Mouse (Mus musculus): ENCODE results near the gene Tprn. TPM values are rescaled to one million over a fixed set of nuclear protein-coding genes. Genes with fewer than 3 reads are reported as not detected.

Tprn gene
- polyA plus RNA-seq, 1 experiment from 2014 or later: 7.3 TPM

Other genes with a start within 250 kb of the Tprn start
- 68.0 and 81.2 TPM in 2 replicates for gene Nsmf, start 208.3 kb upstream of the Tprn start, polyA plus RNA-seq (2014; fragmentation: Nextera tagmentation; extraction: Ambion mirVana)
- gene Entpd8, start 182.3 kb upstream of the Tprn start, polyA plus RNA-seq (2014; fragmentation: Nextera tagmentation; extraction: Ambion mirVana): not detected in 2 replicates
- gene Noxa1, start 167.5 kb upstream of the Tprn start, polyA plus RNA-seq (2014; fragmentation: Nextera tagmentation; extraction: Ambion mirVana): 0.31 TPM in 1 of 2 replicates, not detected in the other
- 63.6 and 72.1 TPM in 2 replicates for gene Nrarp, start 81.9 kb upstream of the Tprn start, polyA plus RNA-seq (2014; fragmentation: Nextera tagmentation; extraction: Ambion mirVana)
- 1.3 and 1.5 TPM in 2 replicates for gene Tor4a, start 65.7 kb upstream of the Tprn start, polyA plus RNA-seq (2014; fragmentation: Nextera tagmentation; extraction: Ambion mirVana)
- gene Nelfb, start 51.1 kb upstream of the Tprn start, polyA plus RNA-seq (2014; fragmentation: Nextera tagmentation; extraction: Ambion mirVana): 110 TPM in 2 replicates
- gene Stpg3, start 48.0 kb upstream of the Tprn start, polyA plus RNA-seq (2014; fragmentation: Nextera tagmentation; extraction: Ambion mirVana): not detected in 2 replicates
- 0.88 and 1.3 TPM in 2 replicates for gene Fam166a, start 43.9 kb upstream of the Tprn start, polyA plus RNA-seq (2014; fragmentation: Nextera tagmentation; extraction: Ambion mirVana)
- 615 and 680 TPM in 2 replicates for gene Tubb4b, start 37.9 kb upstream of the Tprn start, polyA plus RNA-seq (2014; fragmentation: Nextera tagmentation; extraction: Ambion mirVana)
- not detected in 2 replicates for gene Slc34a3, start 28.3 kb upstream of the Tprn start, polyA plus RNA-seq (2014; fragmentation: Nextera tagmentation; extraction: Ambion mirVana)
- gene Rnf224, start 25.8 kb upstream of the Tprn start, polyA plus RNA-seq (2014; fragmentation: Nextera tagmentation; extraction: Ambion mirVana): not detected in 2 replicates
- gene Rnf208, start 20.4 kb upstream of the Tprn start, polyA plus RNA-seq (2014; fragmentation: Nextera tagmentation; extraction: Ambion mirVana): 33.0 and 37.6 TPM in 2 replicates
- gene Cysrt1, start 20.2 kb upstream of the Tprn start, polyA plus RNA-seq (2014; fragmentation: Nextera tagmentation; extraction: Ambion mirVana): not detected in 2 replicates
- gene AL732309.1, start 15.8 kb upstream of the Tprn start, polyA plus RNA-seq (2014; fragmentation: Nextera tagmentation; extraction: Ambion mirVana): 5.1 and 5.8 TPM in 2 replicates
- 13.6 and 15.8 TPM in 2 replicates for gene Tmem203, start 7.2 kb upstream of the Tprn start, polyA plus RNA-seq (2014; fragmentation: Nextera tagmentation; extraction: Ambion mirVana)
- gene Ssna1, start 9.8 kb downstream of the Tprn start, polyA plus RNA-seq (2014; fragmentation: Nextera tagmentation; extraction: Ambion mirVana): 222 and 238 TPM in 2 replicates
- gene Anapc2, start 9.9 kb downstream of the Tprn start, polyA plus RNA-seq (2014; fragmentation: Nextera tagmentation; extraction: Ambion mirVana): 116 and 126 TPM in 2 replicates
- gene Tmem210, start 25.5 kb downstream of the Tprn start, polyA plus RNA-seq (2014; fragmentation: Nextera tagmentation; extraction: Ambion mirVana): not detected in 2 replicates
- not detected in 2 replicates for gene Lrrc26, start 27.3 kb downstream of the Tprn start, polyA plus RNA-seq (2014; fragmentation: Nextera tagmentation; extraction: Ambion mirVana)
- 1.7 and 2.1 TPM in 2 replicates for gene Grin1, start 56.6 kb downstream of the Tprn start, polyA plus RNA-seq (2014; fragmentation: Nextera tagmentation; extraction: Ambion mirVana)
- 75.7 and 77.8 TPM in 2 replicates for gene Man1b1, start 69.7 kb downstream of the Tprn start, polyA plus RNA-seq (2014; fragmentation: Nextera tagmentation; extraction: Ambion mirVana)
- 20.1 and 20.5 TPM in 2 replicates for gene Dpp7, start 93.7 kb downstream of the Tprn start, polyA plus RNA-seq (2014; fragmentation: Nextera tagmentation; extraction: Ambion mirVana)
- 3.1 and 5.4 TPM in 2 replicates for gene Uap1l1, start 103.1 kb downstream of the Tprn start, polyA plus RNA-seq (2014; fragmentation: Nextera tagmentation; extraction: Ambion mirVana)
- gene Sapcd2, start 109.7 kb downstream of the Tprn start, polyA plus RNA-seq (2014; fragmentation: Nextera tagmentation; extraction: Ambion mirVana): 79.0 and 85.0 TPM in 2 replicates
- gene Entpd2, start 133.3 kb downstream of the Tprn start, polyA plus RNA-seq (2014; fragmentation: Nextera tagmentation; extraction: Ambion mirVana): 0.23 TPM in 1 of 2 replicates, not detected in the other
- gene Npdc1, start 136.7 kb downstream of the Tprn start, polyA plus RNA-seq (2014; fragmentation: Nextera tagmentation; extraction: Ambion mirVana): 120 and 128 TPM in 2 replicates
- not detected in 2 replicates for gene Fut7, start 160.6 kb downstream of the Tprn start, polyA plus RNA-seq (2014; fragmentation: Nextera tagmentation; extraction: Ambion mirVana)
- gene Abca2, start 166.1 kb downstream of the Tprn start, polyA plus RNA-seq (2014; fragmentation: Nextera tagmentation; extraction: Ambion mirVana): 9.9 and 10.2 TPM in 2 replicates
- 0.61 and 0.77 TPM in 2 replicates for gene Clic3, start 194.2 kb downstream of the Tprn start, polyA plus RNA-seq (2014; fragmentation: Nextera tagmentation; extraction: Ambion mirVana)
- gene Paxx, start 198.5 kb downstream of the Tprn start, polyA plus RNA-seq (2014; fragmentation: Nextera tagmentation; extraction: Ambion mirVana): 22.9 and 24.2 TPM in 2 replicates
- 0.69 and 0.73 TPM in 2 replicates for gene Ptgds, start 207.4 kb downstream of the Tprn start, polyA plus RNA-seq (2014; fragmentation: Nextera tagmentation; extraction: Ambion mirVana)
- gene Lcn12, start 231.3 kb downstream of the Tprn start, polyA plus RNA-seq (2014; fragmentation: Nextera tagmentation; extraction: Ambion mirVana): not detected in 2 replicates
- 96.1 and 102 TPM in 2 replicates for gene Fbxw5, start 238.1 kb downstream of the Tprn start, polyA plus RNA-seq (2014; fragmentation: Nextera tagmentation; extraction: Ambion mirVana)
- gene C8g, start 239.1 kb downstream of the Tprn start, polyA plus RNA-seq (2014; fragmentation: Nextera tagmentation; extraction: Ambion mirVana): 5.5 and 5.9 TPM in 2 replicates